ENCODE assay signal across 8 mouse cellular contexts in the genomic region with DNA sequence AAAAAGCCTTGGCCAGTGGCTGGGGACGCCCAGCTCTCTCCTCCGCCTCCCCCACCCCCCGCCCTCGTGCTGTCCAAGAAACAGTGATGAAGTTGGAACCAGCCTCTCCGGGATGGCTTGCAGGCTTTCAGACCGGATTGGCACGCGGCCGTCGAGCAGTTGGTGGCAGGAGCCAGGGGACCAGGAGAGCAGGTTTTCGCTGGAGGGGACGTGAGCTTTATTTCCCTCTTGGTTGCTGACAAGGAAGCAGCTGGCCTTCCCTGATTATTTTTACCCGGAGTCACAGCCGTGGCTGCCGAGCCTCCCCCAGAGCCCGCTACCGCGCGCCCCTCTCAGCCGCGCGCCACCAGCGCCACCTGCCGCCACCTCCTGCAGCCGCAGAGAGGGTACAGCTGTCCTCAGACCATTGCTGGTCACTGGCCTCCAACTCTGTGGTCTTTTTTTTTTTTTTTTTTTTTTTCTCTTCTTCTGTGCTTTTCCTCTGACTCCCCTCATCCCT. TPM values are rescaled to one million over a fixed set of nuclear protein-coding genes. Genes with fewer than 3 reads are reported as not detected.
DNase-seq lines count a peak whose midpoint lies in the region; ATAC-seq and TF ChIP-seq lines count a peak whose summit lies in the region.

No protein-coding gene starts in this region.

- DNase-seq in A20 (ENCODE audit: low read depth, low spot score) (peak; percentile 72), liver (peak; percentile 75)
- DNase-seq in adrenal gland, postnatal 10 days, result peak; percentile 90
- DNase-seq in embryonic facial prominence, embryonic 11.5 days (ENCODE audit: low spot score), result peak; percentile 82
- DNase-seq in heart, adult 8-10 months (ENCODE audit: low spot score), result peak; percentile 68
- peak; percentile 45 to 57 for DNase-seq in kidney, adult 8-10 months

- H3K27me3 ChIP-seq in embryonic facial prominence, embryonic 11.5 days (ENCODE audit: control insufficient read depth, insufficient read depth, low read length), result no peaks in the 10 kb centered on the region; the same call in 1 of the 2 replicates
- H3K27me3 ChIP-seq in myocyte (ENCODE audit: control insufficient read depth, insufficient read depth, insufficient read length), result no peaks in the 10 kb centered on the region
- 0 out of 2 replicates have a peak, but pooled peaks cover 3% of the 10 kb centered on the region for H3K27me3 ChIP-seq in stomach, embryonic 14.5 days (ENCODE audit: control insufficient read depth, insufficient read depth, low read length)

- H3K36me3 ChIP-seq in embryonic facial prominence, embryonic 11.5 days (replicated peaks; ENCODE audit: control insufficient read depth, insufficient read depth, low read depth, low read length), result no peaks in the 10 kb centered on the region
- no peaks in the 10 kb centered on the region for H3K36me3 ChIP-seq in myocyte (ENCODE audit: control insufficient read depth, insufficient read depth)
- no peaks in the 10 kb centered on the region for H3K36me3 ChIP-seq in stomach, embryonic 14.5 days (ENCODE audit: control insufficient read depth, insufficient read depth, low read length)

- peak overlapping the region; percentile 34 for H3K4me3 ChIP-seq in embryonic facial prominence, embryonic 11.5 days (ENCODE audit: low read depth, low read length)
- H3K4me3 ChIP-seq in myocyte, result peak overlapping the region; percentile 15
- H3K4me3 ChIP-seq in stomach, embryonic 14.5 days (ENCODE audit: low read depth, low read length), result peak overlapping the region; percentile 25

- H3K9ac ChIP-seq in embryonic facial prominence, embryonic 11.5 days (replicated peaks; ENCODE audit: low read length), result peak overlapping the region; percentile 48
- no peak overlapping the region for H3K9ac ChIP-seq in stomach, embryonic 14.5 days (replicated peaks; ENCODE audit: low read depth, low read length)

- peak; percentile 92 for ATAC-seq in embryonic facial prominence, embryonic 11.5 days (replicated peaks; ENCODE audit: insufficient number of reproducible peaks, low FRiP score, low TSS enrichment, low read depth)
- ATAC-seq in stomach, embryonic 14.5 days (ENCODE audit: insufficient number of reproducible peaks, insufficient read depth, low FRiP score, low read depth), result peak; percentile 87

- H3K4me1 ChIP-seq in embryonic facial prominence, embryonic 11.5 days (ENCODE audit: control insufficient read depth, insufficient read depth, low read length), result no peaks in the 10 kb centered on the region
- no peaks in the 10 kb centered on the region for H3K4me1 ChIP-seq in stomach, embryonic 14.5 days (ENCODE audit: control insufficient read depth, insufficient read depth, low read length)

- H3K79me2 ChIP-seq in myocyte (ENCODE audit: control insufficient read depth, insufficient read depth), result no peaks in the 10 kb centered on the region

- no peak overlapping the region for H3K27ac ChIP-seq in embryonic facial prominence, embryonic 11.5 days (replicated peaks; ENCODE audit: low read depth, low read length)
- no peak overlapping the region for H3K27ac ChIP-seq in stomach, embryonic 14.5 days (ENCODE audit: low read length)

- H3K9me3 ChIP-seq in embryonic facial prominence, embryonic 11.5 days (replicated peaks; ENCODE audit: control insufficient read depth, low read length), result no peaks in the 10 kb centered on the region
- H3K9me3 ChIP-seq in stomach, embryonic 14.5 days (ENCODE audit: control insufficient read depth, low read depth, low read length), result no peaks in the 10 kb centered on the region

- no peak overlapping the region for H3ac ChIP-seq in myocyte (ENCODE audit: control insufficient read depth, insufficient read length)

- WGBS in embryonic facial prominence, embryonic 11.5 days, result under 1% methylated on average over 25 of the region's 25 CpGs
- WGBS in stomach, embryonic 14.5 days, result under 1% methylated on average over 25 of the region's 25 CpGs

- H3K4me2 ChIP-seq in embryonic facial prominence, embryonic 11.5 days (ENCODE audit: low read depth, low read length), result peak overlapping the region; percentile 67
- H3K4me2 ChIP-seq in myocyte (ENCODE audit: low read depth), result peak overlapping the region; percentile 60
- peak overlapping the region; percentile 49 for H3K4me2 ChIP-seq in stomach, embryonic 14.5 days (replicated peaks; ENCODE audit: low read depth, low read length)

- no peak for TF ChIP-seq POLR2A in myocyte (IDR thresholded peaks at IDR 0.05; ENCODE audit: insufficient read length, low read depth)

TF ChIP-seq in myocyte, 11 proteins besides CTCF, POLR2A, EP300 and RAD21:
- no peak for TF ChIP-seq REST (IDR thresholded peaks at IDR 0.05; ENCODE audit: insufficient read depth, insufficient read length)
- TF ChIP-seq MYOD1 (IDR thresholded peaks at IDR 0.05; ENCODE audit: control insufficient read depth in 1 of 3, insufficient read length in 2 of 3, low read depth in 2 of 3), result peak in 2 of 3 experiments; percentile 53 to 75
- TF ChIP-seq MYOG (IDR thresholded peaks at IDR 0.05; ENCODE audit: control insufficient read depth in 1 of 3, insufficient read depth in 1 of 3, insufficient read length in 2 of 3, low read depth in 2 of 3), result peak; percentile 21 to 83 (median 74)

RNA-seq across cellular contexts. Expression of gene Psmb7, which starts 14.5 kb away (rescaled TPM):
- 100 to 1,000 TPM; 274 to 276 TPM for total RNA-seq in adrenal gland, postnatal 10 days (2021)
- polyA plus RNA-seq in embryonic facial prominence, embryonic 11.5 days (2014; fragmentation: Nextera tagmentation; extraction: Ambion mirVana), result 363 and 368 TPM in 2 replicates
- 100 to 1,000 TPM; 221 to 264 (median 236) TPM for total RNA-seq in heart, adult 8-10 months (2022)
- polyA plus RNA-seq in myocyte (2012; fragmentation: generic; extraction: Trizol), result 411 TPM
- 232 and 242 TPM in 2 replicates for polyA plus RNA-seq in stomach, embryonic 14.5 days (2014; fragmentation: Nextera tagmentation; extraction: Ambion mirVana)

RNA-seq across cellular contexts. Expression of gene Nr5a1, which starts 56.0 kb away (rescaled TPM):
- 100 to 1,000 TPM; 221 to 331 TPM for total RNA-seq in adrenal gland, postnatal 10 days (2021)
- 0.70 and 0.93 TPM in 2 replicates for polyA plus RNA-seq in embryonic facial prominence, embryonic 11.5 days (2014; fragmentation: Nextera tagmentation; extraction: Ambion mirVana)
- total RNA-seq in heart, adult 8-10 months (2022), result not detected
- polyA plus RNA-seq in myocyte (2012; fragmentation: generic; extraction: Trizol), result 0.05 TPM
- polyA plus RNA-seq in stomach, embryonic 14.5 days (2014; fragmentation: Nextera tagmentation; extraction: Ambion mirVana), result 0.28 and 0.41 TPM in 2 replicates
